Mouse (Mus musculus): Measurements from ENCODE around the gene Tsfm. TPM values are rescaled to one million over a fixed set of nuclear protein-coding genes. Genes with fewer than 3 reads are reported as not detected.
A peak's percentile ranks its signal among the peaks of the same experiment; 100 is the strongest.

The Tsfm gene
- total and polyA plus RNA-seq, 3 experiments: 53.0 to 88.9 (median 78.0) TPM

- H3K9ac ChIP-seq (ENCODE audit: insufficient read depth, low read depth): peak within 1 kb of the TSS; percentile 45
- peak within 1 kb of the TSS; percentile 94 for H3K4me2 ChIP-seq (ENCODE audit: insufficient read depth, low read depth, poor library complexity, severe bottlenecking)
- H3K36me3 ChIP-seq (replicated peaks in 1 of 2; ENCODE audit: control insufficient read depth in 1 of 2, insufficient read depth in 1 of 2, low read length in 1 of 2): peaks cover 16 to 47% of the 10 kb centered on the region in 2 experiments
- dilution Hi-C loops (cut with MboI; ENCODE audit: extremely low pct_ligation_motif_present, extremely low pct_unique_long_range_greater_than_20kb, low sequenced_read_pairs) (no loop called here), in situ Hi-C loops (cut with MboI; ENCODE audit: low pct_ligation_motif_present, low pct_unique_long_range_greater_than_20kb, low sequenced_read_pairs) (no loop called here)
- H3K79me2 ChIP-seq (replicated peaks; ENCODE audit: control insufficient read depth, extremely low read depth, insufficient read depth, poor library complexity, severe bottlenecking): peaks cover 5% of the 10 kb centered on the region; the same call in 1 of the 2 replicates
- no peaks in the 10 kb centered on the region for H3K27me3 ChIP-seq (replicated peaks)
- peak within 1 kb of the TSS; percentile 74 to 97 (median 91) for H3K4me3 ChIP-seq (replicated peaks in 1 of 3; ENCODE audit: low read depth in 2 of 3, low read length in 2 of 3, poor library complexity in 1 of 3)
- H3K9me3 ChIP-seq (replicated peaks; ENCODE audit: low read length): no peaks in the 10 kb centered on the region
- no peak for DNase-seq (ENCODE audit: extremely low read depth)
- TF ChIP-seq NELFE (IDR thresholded peaks at IDR 0.05; ENCODE audit: low read depth, low read length) (no peak), SIN3A (IDR thresholded peaks at IDR 0.05; ENCODE audit: low read length) (peak; percentile 2; the same call in 1 of the 2 replicates), BHLHE40 (IDR thresholded peaks at IDR 0.05; ENCODE audit: low read depth, low read length) (0 out of 2 replicates have a peak, but pooled peaks have one; percentile 26)
- H3K4me1 ChIP-seq (ENCODE audit: control insufficient read depth in 1 of 2, insufficient read depth in 2 of 2): peaks cover 14 to 34% of the 10 kb centered on the region in 2 experiments
- peak within 1 kb of the TSS; percentile 63 for H3K27ac ChIP-seq (ENCODE audit: insufficient read depth, low read depth)
Observed at GRCm38 (mm10) chr10:127041274-127041766, 10.7 kb upstream of the Tsfm start, which contains the start of the genes Mettl1 and Eef1akmt3. Gene Mettl1, plus strand, starts transcription at chr10:127041414. Gene Eef1akmt3, minus strand, starts transcription at chr10:127041513.

GRCm38 (mm10) chr10:127040569-127041214, 10.1 kb upstream of the Tsfm start:
- no peaks in the 10 kb centered on the region for H3K27me3 ChIP-seq (replicated peaks)
- H3K9me3 ChIP-seq (replicated peaks; ENCODE audit: low read length): no peaks in the 10 kb centered on the region
- TF ChIP-seq ETS1 (conservative IDR thresholded peaks at IDR 0.05; ENCODE audit: low read depth, low read length) (no peak), ELF1 (IDR thresholded peaks at IDR 0.05; ENCODE audit: low read depth, low read length) (no peak), HCFC1 (IDR thresholded peaks at IDR 0.05; ENCODE audit: low read depth, low read length) (no peak), ZNF384 (IDR thresholded peaks at IDR 0.05; ENCODE audit: low read depth, low read length) (peak; percentile 49), ZC3H11A (IDR thresholded peaks at IDR 0.05; ENCODE audit: low read depth, low read length) (no peak)
- H3K79me2 ChIP-seq (replicated peaks; ENCODE audit: control insufficient read depth, extremely low read depth, insufficient read depth, poor library complexity, severe bottlenecking): peaks cover 5% of the 10 kb centered on the region; the same call in 1 of the 2 replicates
- DNase-seq (ENCODE audit: extremely low read depth): no peak
- peaks cover 14 to 34% of the 10 kb centered on the region in 2 experiments for H3K4me1 ChIP-seq (ENCODE audit: control insufficient read depth in 1 of 2, insufficient read depth in 2 of 2)
- H3K9ac ChIP-seq (ENCODE audit: insufficient read depth, low read depth): peak overlapping the region; percentile 45
- dilution Hi-C loops (cut with MboI; ENCODE audit: extremely low pct_ligation_motif_present, extremely low pct_unique_long_range_greater_than_20kb, low sequenced_read_pairs) (no loop called here), in situ Hi-C loops (cut with MboI; ENCODE audit: low pct_ligation_motif_present, low pct_unique_long_range_greater_than_20kb, low sequenced_read_pairs) (no loop called here)
- peak overlapping the region; percentile 74 to 97 (median 91) for H3K4me3 ChIP-seq (replicated peaks in 1 of 3; ENCODE audit: low read depth in 2 of 3, low read length in 2 of 3, poor library complexity in 1 of 3)
- no peak overlapping the region for H3K27ac ChIP-seq (ENCODE audit: insufficient read depth, low read depth)
- H3K36me3 ChIP-seq (replicated peaks in 1 of 2; ENCODE audit: control insufficient read depth in 1 of 2, insufficient read depth in 1 of 2, low read length in 1 of 2): peaks cover 13 to 46% of the 10 kb centered on the region in 2 experiments
- H3K4me2 ChIP-seq (ENCODE audit: insufficient read depth, low read depth, poor library complexity, severe bottlenecking): peak overlapping the region; percentile 38

- peaks cover 3% of the 10 kb centered on the region; the same call in 1 of the 2 replicates for H3K79me2 ChIP-seq (replicated peaks; ENCODE audit: control insufficient read depth, extremely low read depth, insufficient read depth, poor library complexity, severe bottlenecking)
- H3K4me3 ChIP-seq (replicated peaks in 1 of 3; ENCODE audit: low read depth in 2 of 3, low read length in 2 of 3, poor library complexity in 1 of 3): no peak overlapping the region
- no peak for DNase-seq (ENCODE audit: extremely low read depth)
- no peak overlapping the region for H3K4me2 ChIP-seq (ENCODE audit: insufficient read depth, low read depth, poor library complexity, severe bottlenecking)
- no peak for TF ChIP-seq RAD21 (IDR thresholded peaks at IDR 0.05; ENCODE audit: low read depth, low read length)
- no peak for TF ChIP-seq MAX (IDR thresholded peaks at IDR 0.05; ENCODE audit: low read length)
- no peak for TF ChIP-seq ELF1 (IDR thresholded peaks at IDR 0.05; ENCODE audit: low read depth, low read length)
- TF ChIP-seq MYC (IDR thresholded peaks at IDR 0.05; ENCODE audit: low read depth, low read length): no peak
- no peak for TF ChIP-seq MAZ (IDR thresholded peaks at IDR 0.05; ENCODE audit: low read depth, low read length)
- TF ChIP-seq IRF4 (IDR thresholded peaks at IDR 0.05; ENCODE audit: low read depth, low read length): no peak
- TF ChIP-seq ZNF384 (IDR thresholded peaks at IDR 0.05; ENCODE audit: low read depth, low read length): no peak
- no peak for TF ChIP-seq KAT2A (IDR thresholded peaks at IDR 0.05; ENCODE audit: insufficient replicate concordance, low read length)
- no peak for TF ChIP-seq ETS1 (conservative IDR thresholded peaks at IDR 0.05; ENCODE audit: low read depth, low read length)
- no peak for TF ChIP-seq USF2 (conservative IDR thresholded peaks at IDR 0.05; ENCODE audit: low read depth, low read length)
- no peak for TF ChIP-seq NELFE (IDR thresholded peaks at IDR 0.05; ENCODE audit: low read depth, low read length)
- no peaks in the 10 kb centered on the region for H3K9me3 ChIP-seq (replicated peaks; ENCODE audit: low read length)
- H3K9ac ChIP-seq (ENCODE audit: insufficient read depth, low read depth): no peak overlapping the region
- dilution Hi-C loops (cut with MboI; ENCODE audit: extremely low pct_ligation_motif_present, extremely low pct_unique_long_range_greater_than_20kb, low sequenced_read_pairs) (no loop called here), in situ Hi-C loops (cut with MboI; ENCODE audit: low pct_ligation_motif_present, low pct_unique_long_range_greater_than_20kb, low sequenced_read_pairs) (no loop called here)
- H3K27me3 ChIP-seq (replicated peaks): no peaks in the 10 kb centered on the region
- H3K4me1 ChIP-seq (ENCODE audit: control insufficient read depth in 1 of 2, insufficient read depth in 2 of 2): peaks cover 8 to 22% of the 10 kb centered on the region in 2 experiments
- no peak overlapping the region for H3K27ac ChIP-seq (ENCODE audit: insufficient read depth, low read depth)
- H3K36me3 ChIP-seq (replicated peaks in 1 of 2; ENCODE audit: control insufficient read depth in 1 of 2, insufficient read depth in 1 of 2, low read length in 1 of 2): peaks cover 0 to 32% of the 10 kb centered on the region in 2 experiments
Observed at GRCm38 (mm10) chr10:127037641-127038040, 7.0 kb upstream of the Tsfm start.

Measured in CH12.LX (cell line).